Mouse (Mus musculus): ENCODE measurements around the gene Lce1i. TPM values are rescaled to one million over a fixed set of nuclear protein-coding genes. Genes with fewer than 3 reads are reported as not detected.
"Not testable (repeated sequence)": the region's sequence is repeated elsewhere in the genome, so short reads cannot be mapped to it uniquely, and the experiment has no call there.

Gene Lce1i
- 0.32 TPM in 1 of 2 replicates, not detected in the other for polyA plus RNA-seq (2015; fragmentation: Nextera tagmentation; extraction: Ambion mirVana)

- no peak within 1 kb of the TSS for H3K9ac ChIP-seq (ENCODE audit: low read length)
- no peaks in the 10 kb centered on the region for H3K27me3 ChIP-seq (ENCODE audit: control insufficient read depth, insufficient read depth, low read length)
- H3K4me3 ChIP-seq (replicated peaks; ENCODE audit: low read length), result no peak within 1 kb of the TSS
- H3K4me1 ChIP-seq (ENCODE audit: control insufficient read depth, insufficient read depth, low read length), result no peaks in the 10 kb centered on the region
- H3K9me3 ChIP-seq (replicated peaks; ENCODE audit: control insufficient read depth, low read length), result no peaks in the 10 kb centered on the region
- H3K4me2 ChIP-seq (ENCODE audit: low read depth, low read length), result no peak within 1 kb of the TSS
- H3K36me3 ChIP-seq (ENCODE audit: control insufficient read depth, insufficient read depth, low read length), result no peaks in the 10 kb centered on the region
- ATAC-seq (ENCODE audit: insufficient read depth, low FRiP score), result no peak
- 86% methylated on average over 1 of the region's 1 CpGs for WGBS
- H3K27ac ChIP-seq (ENCODE audit: low read length), result no peak within 1 kb of the TSS
These were observed at the start of gene Lce1i for GRCm38 (mm10) chr3:92778799-92779198. Gene Lce1i, minus strand, starts transcription at chr3:92778899.

DNA sequence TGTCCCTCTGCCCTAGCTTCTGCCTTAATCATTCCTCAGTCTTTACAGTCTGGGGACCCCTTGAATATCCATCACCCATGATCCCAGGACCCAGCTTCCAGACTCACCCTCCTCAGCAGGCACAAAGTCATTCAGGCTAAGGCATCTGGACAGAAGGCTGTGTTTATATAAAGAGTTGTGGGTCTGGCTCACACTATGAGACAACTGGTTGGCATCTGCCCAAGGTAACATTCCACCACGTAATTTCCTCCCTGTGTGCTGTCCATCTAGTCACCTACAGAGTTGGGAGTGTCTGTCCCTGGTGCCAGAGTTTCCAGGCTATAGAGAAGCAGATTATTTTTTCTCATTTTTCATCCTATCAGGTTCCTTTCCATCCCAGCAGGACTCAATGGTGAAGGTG lies 48.4 kb upstream of the Lce1i start, which contains the start of gene Kprp:
Kprp (minus strand) TSS at position 140 of the 400 bp plus-strand sequence.
- Histone ChIP-seq H3K9me3 (replicated peaks; ENCODE audit: control insufficient read depth, low read length) (no peaks in the 10 kb centered on the region), H3K4me2 (ENCODE audit: low read depth, low read length) (no peak within 1 kb of the TSS), H3K4me3 (replicated peaks; ENCODE audit: low read length) (no peak within 1 kb of the TSS), H3K27ac (ENCODE audit: low read length) (no peak within 1 kb of the TSS), H3K4me1 (ENCODE audit: control insufficient read depth, insufficient read depth, low read length) (no peaks in the 10 kb centered on the region), H3K36me3 (ENCODE audit: control insufficient read depth, insufficient read depth, low read length) (no peaks in the 10 kb centered on the region), H3K27me3 (ENCODE audit: control insufficient read depth, insufficient read depth, low read length) (no peaks in the 10 kb centered on the region), H3K9ac (ENCODE audit: low read length) (no peak within 1 kb of the TSS)
- WGBS, result 26% methylated on average over 1 of the region's 1 CpGs
- no peak for ATAC-seq (ENCODE audit: insufficient read depth, low FRiP score)

DNA sequence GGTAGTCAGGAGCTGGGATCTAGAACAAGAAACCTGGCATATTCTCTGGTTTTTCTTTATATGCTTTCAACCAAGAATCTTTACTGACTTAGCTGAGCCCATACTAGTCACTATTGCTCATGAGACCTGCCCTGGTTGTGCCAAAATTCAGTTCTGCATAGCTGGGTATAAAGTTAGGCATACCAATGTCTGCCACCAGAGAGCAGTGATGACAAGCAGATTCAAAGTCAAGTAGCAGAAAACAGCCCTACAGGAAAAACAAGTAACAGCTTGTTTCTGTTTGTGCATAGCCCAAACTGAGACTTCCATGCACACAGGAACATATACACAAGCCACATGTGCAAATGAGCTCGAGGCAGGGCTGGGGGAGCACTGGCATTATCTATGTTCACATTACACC lies 47.1 kb upstream of the Lce1i start:
- ATAC-seq (ENCODE audit: insufficient read depth, low FRiP score), result no peak
- no peaks in the 10 kb centered on the region for H3K27me3 ChIP-seq (ENCODE audit: control insufficient read depth, insufficient read depth, low read length)
- no peaks in the 10 kb centered on the region for H3K4me1 ChIP-seq (ENCODE audit: control insufficient read depth, insufficient read depth, low read length)
- no peak overlapping the region for H3K4me2 ChIP-seq (ENCODE audit: low read depth, low read length)
- H3K36me3 ChIP-seq (ENCODE audit: control insufficient read depth, insufficient read depth, low read length), result no peaks in the 10 kb centered on the region
- H3K27ac ChIP-seq (ENCODE audit: low read length), result no peak overlapping the region
- 23% methylated on average over 1 of the region's 1 CpGs for WGBS
- H3K4me3 ChIP-seq (replicated peaks; ENCODE audit: low read length), result no peak overlapping the region
- no peaks in the 10 kb centered on the region for H3K9me3 ChIP-seq (replicated peaks; ENCODE audit: control insufficient read depth, low read length)
- H3K9ac ChIP-seq (ENCODE audit: low read length), result no peak overlapping the region

GRCm38 (mm10) chr3:92816036-92816435 lies 37.3 kb upstream of the Lce1i start:
- not testable (repeated sequence) for H3K27ac ChIP-seq (ENCODE audit: low read length); H3K36me3 ChIP-seq (ENCODE audit: control insufficient read depth, insufficient read depth, low read length); H3K4me2 ChIP-seq (ENCODE audit: low read depth, low read length); H3K27me3 ChIP-seq (ENCODE audit: control insufficient read depth, insufficient read depth, low read length); H3K4me1 ChIP-seq (ENCODE audit: control insufficient read depth, insufficient read depth, low read length); H3K9ac ChIP-seq (ENCODE audit: low read length); H3K9me3 ChIP-seq (replicated peaks; ENCODE audit: control insufficient read depth, low read length); ATAC-seq (ENCODE audit: insufficient read depth, low FRiP score); H3K4me3 ChIP-seq (replicated peaks; ENCODE audit: low read length)
- 86% methylated on average over 2 of the region's 2 CpGs for WGBS

GRCm38 (mm10) chr3:92815581-92815980 lies 36.9 kb upstream of the Lce1i start:
- WGBS, result 87% methylated on average over 3 of the region's 3 CpGs
- H3K36me3 ChIP-seq (ENCODE audit: control insufficient read depth, insufficient read depth, low read length), result no peaks in the 10 kb centered on the region
- no peak overlapping the region for H3K4me3 ChIP-seq (replicated peaks; ENCODE audit: low read length)
- no peaks in the 10 kb centered on the region for H3K27me3 ChIP-seq (ENCODE audit: control insufficient read depth, insufficient read depth, low read length)
- H3K9me3 ChIP-seq (replicated peaks; ENCODE audit: control insufficient read depth, low read length), result no peaks in the 10 kb centered on the region
- no peaks in the 10 kb centered on the region for H3K4me1 ChIP-seq (ENCODE audit: control insufficient read depth, insufficient read depth, low read length)
- no peak for ATAC-seq (ENCODE audit: insufficient read depth, low FRiP score)
- H3K27ac ChIP-seq (ENCODE audit: low read length), result no peak overlapping the region
- no peak overlapping the region for H3K9ac ChIP-seq (ENCODE audit: low read length)
- no peak overlapping the region for H3K4me2 ChIP-seq (ENCODE audit: low read depth, low read length)

- no peaks in the 10 kb centered on the region for H3K27me3 ChIP-seq (ENCODE audit: control insufficient read depth, insufficient read depth, low read length)
- no peak within 1 kb of the TSS for H3K4me3 ChIP-seq (replicated peaks; ENCODE audit: low read length)
- ATAC-seq (ENCODE audit: insufficient read depth, low FRiP score), result no peak
- no peaks in the 10 kb centered on the region for H3K4me1 ChIP-seq (ENCODE audit: control insufficient read depth, insufficient read depth, low read length)
- no peak within 1 kb of the TSS for H3K4me2 ChIP-seq (ENCODE audit: low read depth, low read length)
- no peaks in the 10 kb centered on the region for H3K36me3 ChIP-seq (ENCODE audit: control insufficient read depth, insufficient read depth, low read length)
- no peak within 1 kb of the TSS for H3K27ac ChIP-seq (ENCODE audit: low read length)
- H3K9me3 ChIP-seq (replicated peaks; ENCODE audit: control insufficient read depth, low read length), result no peaks in the 10 kb centered on the region
- H3K9ac ChIP-seq (ENCODE audit: low read length), result no peak within 1 kb of the TSS
These were observed 29.1 kb upstream of the Lce1i start, which contains the start of gene Lce1k for GRCm38 (mm10) chr3:92807791-92808190. Gene Lce1k, minus strand, starts transcription at chr3:92807891.

DNA sequence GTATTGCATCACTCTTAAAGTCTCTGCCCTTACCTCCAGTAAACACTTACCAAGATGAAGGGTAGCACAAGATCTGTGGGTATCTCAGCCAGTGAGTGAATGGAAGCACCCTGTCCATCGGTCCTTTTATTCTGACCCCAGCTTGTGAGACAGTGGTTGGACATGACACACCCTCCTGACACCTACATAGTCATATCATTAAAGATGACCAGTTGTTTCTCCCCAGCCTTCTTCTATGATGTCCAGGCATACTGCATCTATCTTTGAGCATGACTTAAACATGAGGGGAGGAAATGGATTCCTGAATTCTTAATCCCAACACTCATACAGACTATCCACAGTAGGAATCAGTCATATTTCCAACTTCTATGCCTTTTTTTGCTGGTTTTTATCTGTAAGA lies 11.7 kb upstream of the Lce1i start, which contains the start of gene Lce1j:
Lce1j (minus strand) TSS at position 101 of the 400 bp plus-strand sequence.
- WGBS, result 78% methylated on average over 1 of the region's 1 CpGs
- no peak within 1 kb of the TSS for H3K9ac ChIP-seq (ENCODE audit: low read length)
- H3K4me2 ChIP-seq (ENCODE audit: low read depth, low read length), result no peak within 1 kb of the TSS
- H3K4me1 ChIP-seq (ENCODE audit: control insufficient read depth, insufficient read depth, low read length), result no peaks in the 10 kb centered on the region
- no peak within 1 kb of the TSS for H3K4me3 ChIP-seq (replicated peaks; ENCODE audit: low read length)
- no peak for ATAC-seq (ENCODE audit: insufficient read depth, low FRiP score)
- no peaks in the 10 kb centered on the region for H3K9me3 ChIP-seq (replicated peaks; ENCODE audit: control insufficient read depth, low read length)
- H3K27me3 ChIP-seq (ENCODE audit: control insufficient read depth, insufficient read depth, low read length), result no peaks in the 10 kb centered on the region
- H3K36me3 ChIP-seq (ENCODE audit: control insufficient read depth, insufficient read depth, low read length), result no peaks in the 10 kb centered on the region
- no peak within 1 kb of the TSS for H3K27ac ChIP-seq (ENCODE audit: low read length)

DNA sequence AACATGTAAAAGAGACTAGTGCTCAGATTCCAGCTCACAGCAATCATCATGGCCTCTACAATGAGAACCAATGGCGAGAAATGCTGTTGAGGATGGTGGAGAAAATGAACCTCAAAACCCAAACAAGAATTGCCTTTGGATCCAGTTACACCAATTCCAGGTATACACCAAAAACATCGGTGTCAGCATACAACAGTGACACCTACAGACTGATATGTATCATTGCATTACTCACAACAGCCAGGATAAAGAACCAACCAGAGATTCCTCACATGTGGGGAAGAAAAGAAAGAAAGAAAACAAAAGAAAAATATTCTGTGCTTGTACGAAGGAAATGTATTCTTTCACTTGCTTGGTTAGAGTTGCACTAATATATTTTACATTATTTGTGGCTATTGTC lies 7.1 kb downstream of the Lce1i start:
- no peak overlapping the region for H3K9ac ChIP-seq (ENCODE audit: low read length)
- H3K9me3 ChIP-seq (replicated peaks; ENCODE audit: control insufficient read depth, low read length), result no peaks in the 10 kb centered on the region
- H3K4me3 ChIP-seq (replicated peaks; ENCODE audit: low read length), result no peak overlapping the region
- no peaks in the 10 kb centered on the region for H3K36me3 ChIP-seq (ENCODE audit: control insufficient read depth, insufficient read depth, low read length)
- H3K4me2 ChIP-seq (ENCODE audit: low read depth, low read length), result no peak overlapping the region
- H3K27ac ChIP-seq (ENCODE audit: low read length), result no peak overlapping the region
- 14% methylated on average over 3 of the region's 3 CpGs for WGBS
- no peaks in the 10 kb centered on the region for H3K27me3 ChIP-seq (ENCODE audit: control insufficient read depth, insufficient read depth, low read length)
- no peak for ATAC-seq (ENCODE audit: insufficient read depth, low FRiP score)
- H3K4me1 ChIP-seq (ENCODE audit: control insufficient read depth, insufficient read depth, low read length), result no peaks in the 10 kb centered on the region

- Histone ChIP-seq H3K4me2 (ENCODE audit: low read depth, low read length) (no peak within 1 kb of the TSS), H3K9ac (ENCODE audit: low read length) (no peak within 1 kb of the TSS), H3K4me1 (ENCODE audit: control insufficient read depth, insufficient read depth, low read length) (no peaks in the 10 kb centered on the region), H3K9me3 (replicated peaks; ENCODE audit: control insufficient read depth, low read length) (no peaks in the 10 kb centered on the region), H3K36me3 (ENCODE audit: control insufficient read depth, insufficient read depth, low read length) (no peaks in the 10 kb centered on the region), H3K4me3 (replicated peaks; ENCODE audit: low read length) (no peak within 1 kb of the TSS), H3K27ac (ENCODE audit: low read length) (no peak within 1 kb of the TSS), H3K27me3 (ENCODE audit: control insufficient read depth, insufficient read depth, low read length) (no peaks in the 10 kb centered on the region)
- 90% methylated on average over 1 of the region's 1 CpGs for WGBS
- no peak for ATAC-seq (ENCODE audit: insufficient read depth, low FRiP score)
These were observed 13.7 kb downstream of the Lce1i start, which contains the start of gene Lce1h for GRCm38 (mm10) chr3:92764965-92765364. Gene Lce1h, minus strand, starts transcription at chr3:92765065.

DNA sequence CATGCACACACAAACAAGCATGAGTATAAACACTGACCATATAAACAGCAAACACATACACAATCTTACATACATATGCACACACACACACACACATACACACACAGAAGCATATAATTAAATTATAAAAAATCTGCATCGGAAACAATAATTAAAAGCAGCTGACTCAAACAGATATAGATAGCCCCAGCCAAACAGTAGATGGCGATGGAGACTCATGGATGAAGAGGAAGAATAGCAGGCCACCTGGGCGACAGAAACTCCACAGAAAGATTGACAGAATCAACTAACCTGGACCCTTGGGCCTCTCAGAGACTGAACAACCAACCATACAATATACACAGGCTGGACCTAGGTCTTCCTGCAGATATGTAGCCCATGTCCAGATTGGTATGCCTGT lies 25.5 kb downstream of the Lce1i start:
- no peak overlapping the region for H3K4me3 ChIP-seq (replicated peaks; ENCODE audit: low read length)
- no peaks in the 10 kb centered on the region for H3K27me3 ChIP-seq (ENCODE audit: control insufficient read depth, insufficient read depth, low read length)
- 34% methylated on average over 3 of the region's 3 CpGs for WGBS
- no peaks in the 10 kb centered on the region for H3K9me3 ChIP-seq (replicated peaks; ENCODE audit: control insufficient read depth, low read length)
- no peak overlapping the region for H3K27ac ChIP-seq (ENCODE audit: low read length)
- H3K4me1 ChIP-seq (ENCODE audit: control insufficient read depth, insufficient read depth, low read length), result no peaks in the 10 kb centered on the region
- no peak for ATAC-seq (ENCODE audit: insufficient read depth, low FRiP score)
- no peak overlapping the region for H3K9ac ChIP-seq (ENCODE audit: low read length)
- H3K36me3 ChIP-seq (ENCODE audit: control insufficient read depth, insufficient read depth, low read length), result no peaks in the 10 kb centered on the region
- H3K4me2 ChIP-seq (ENCODE audit: low read depth, low read length), result no peak overlapping the region
